Mouse (Mus musculus) intestine, embryonic 15.5 days (tissue): Measurements from ENCODE around the gene Sptbn4. TPM values are rescaled to one million over a fixed set of nuclear protein-coding genes. Genes with fewer than 3 reads are reported as not detected.
A peak's percentile ranks its signal among the peaks of the same experiment; 100 is the strongest.

Experiments used
- ATAC-seq: fragments of 200-750 bp; cut with Nextera tagmentation; 2 replicates; pipeline ENCODE4 v1.8.0; 2017; ENCODE audit warnings: moderate TSS enrichment, moderate library complexity
- H3K27ac ChIP-seq: fragments of 300-500 bp; sonication (generic); 2 replicates; pipeline ENCODE4 v1.5.1; 2015; ENCODE audit warnings: mild to moderate bottlenecking, inconsistent platforms
- H3K27me3 ChIP-seq: fragments of 300-500 bp; sonication (generic); replicated peaks from 2 replicates; pipeline ENCODE4 v1.6.1; 2015; ENCODE audit warnings: inconsistent platforms
- H3K36me3 ChIP-seq: fragments of 300-500 bp; sonication (generic); 2 replicates; pipeline ENCODE4 v1.6.1; 2015; ENCODE audit warnings: inconsistent platforms
- H3K4me1 ChIP-seq: fragments of 300-500 bp; sonication (generic); replicated peaks from 2 replicates; pipeline ENCODE4 v1.6.1; 2015; ENCODE audit warnings: inconsistent platforms
- H3K4me2 ChIP-seq: fragments of 300-500 bp; sonication (generic); replicated peaks from 2 replicates; pipeline ENCODE4 v1.6.1; 2015; ENCODE audit warnings: mild to moderate bottlenecking, inconsistent platforms
- H3K4me3 ChIP-seq: fragments of 300-500 bp; sonication (generic); replicated peaks from 2 replicates; pipeline ENCODE4 v1.5.1; 2015; ENCODE audit warnings: inconsistent platforms
- H3K9ac ChIP-seq: fragments of 300-500 bp; sonication (generic); 2 replicates; pipeline ENCODE4 v1.6.1; 2015; ENCODE audit warnings: inconsistent platforms
- H3K9me3 ChIP-seq: fragments of 300-500 bp; sonication (generic); 2 replicates; pipeline ENCODE4 v1.6.1; 2016; ENCODE audit warnings: inconsistent platforms
- WGBS: fragments of 180-500 bp; shearing (Covaris S2); methylation state at CpG from one replicate; pipeline ENCODE4 v1.1.7; 2015; 5-methylcytosine and 5-hydroxymethylcytosine counted together
- polyA plus RNA-seq: library from polyadenylated mRNA; unstranded; fragments of >200 nt; fragmentation: Nextera tagmentation; extraction: Ambion mirVana; gene quantifications from 2 replicates; pipeline ENCODE4 v1.2.1, GENCODE M21; 2015

Sptbn4 gene
- polyA plus RNA-seq, 1 experiment from 2014 or later, result 0.33 TPM

DNA sequence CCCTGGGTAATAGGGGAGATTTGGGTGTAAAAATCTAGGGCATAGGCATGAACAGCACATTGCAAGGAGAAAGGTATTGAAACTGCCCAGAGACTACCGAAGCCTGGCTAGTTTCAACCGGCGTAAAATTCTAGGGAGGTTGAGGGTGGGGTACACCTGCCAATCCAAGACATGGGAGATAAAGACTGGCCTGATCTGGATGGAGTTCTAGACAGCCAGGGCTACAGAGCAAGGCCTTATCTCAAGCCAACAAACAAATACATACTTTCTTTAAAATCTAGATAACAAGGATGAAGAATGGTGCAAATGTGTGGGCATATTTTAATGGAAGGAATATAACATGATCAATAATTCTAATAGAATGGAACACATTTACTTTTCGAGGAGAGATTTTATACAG, 92.7 kb downstream of the Sptbn4 start:
- ATAC-seq, result no peak

DNA sequence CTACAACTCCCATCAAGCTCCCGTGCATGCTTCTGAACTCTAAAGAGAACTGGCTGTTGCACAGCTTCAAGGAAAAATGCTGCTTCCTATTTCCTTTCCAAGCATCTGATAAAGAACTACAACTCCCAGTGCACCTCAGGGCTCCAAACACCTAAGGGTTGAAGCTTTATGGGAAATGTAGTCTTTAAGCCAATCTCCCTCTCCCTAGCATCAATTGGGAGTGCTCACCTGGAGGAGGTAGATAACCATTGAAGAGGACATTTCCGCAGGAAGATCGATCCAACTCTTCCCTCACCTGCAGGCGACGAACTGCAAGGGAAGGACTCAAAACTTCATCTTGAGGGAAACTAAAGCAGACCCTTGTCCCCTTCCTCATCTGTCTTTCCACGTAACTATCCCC, 93.3 kb downstream of the Sptbn4 start:
- Histone ChIP-seq H3K9ac (no peak overlapping the region), H3K27me3 (no peaks in the 10 kb centered on the region)
- ATAC-seq, result peak; percentile 54

More for the DNA sequence above, 92.7 kb downstream of the Sptbn4 start:
- H3K4me3 ChIP-seq, result 0 out of 2 replicates have a peak overlapping the region, but pooled peaks have one; percentile 2
- no peak overlapping the region for H3K27ac ChIP-seq
- WGBS, result 45% methylated on average over 4 of the region's 4 CpGs
- H3K4me2 ChIP-seq, result peak overlapping the region; percentile 82
- no peak overlapping the region for H3K9ac ChIP-seq
- no peaks in the 10 kb centered on the region for H3K9me3 ChIP-seq
- peaks cover 18% of the 10 kb centered on the region for H3K4me1 ChIP-seq
- H3K27me3 ChIP-seq, result no peaks in the 10 kb centered on the region
- H3K36me3 ChIP-seq, result 0 out of 2 replicates have a peak, but pooled peaks cover 5% of the 10 kb centered on the region

GRCm38 (mm10) chr7:27345444-27345843, 102.0 kb downstream of the Sptbn4 start:
- Histone ChIP-seq H3K9ac (no peak overlapping the region), H3K9me3 (no peaks in the 10 kb centered on the region), H3K4me2 (no peak overlapping the region), H3K36me3 (peaks cover 5% of the 10 kb centered on the region; the same call in 1 of the 2 replicates), H3K4me1 (no peaks in the 10 kb centered on the region), H3K4me3 (no peak overlapping the region), H3K27me3 (no peaks in the 10 kb centered on the region), H3K27ac (no peak overlapping the region)
- no peak for ATAC-seq
- WGBS, result 28% methylated on average over 6 of the region's 6 CpGs

More for the DNA sequence above, 93.3 kb downstream of the Sptbn4 start:
- peaks cover 18% of the 10 kb centered on the region for H3K4me1 ChIP-seq
- 0 out of 2 replicates have a peak, but pooled peaks cover 5% of the 10 kb centered on the region for H3K36me3 ChIP-seq
- WGBS, result 28% methylated on average over 6 of the region's 6 CpGs
- H3K4me3 ChIP-seq, result 0 out of 2 replicates have a peak overlapping the region, but pooled peaks have one; percentile 2
- no peak overlapping the region for H3K27ac ChIP-seq
- no peaks in the 10 kb centered on the region for H3K9me3 ChIP-seq
- peak overlapping the region; percentile 82 for H3K4me2 ChIP-seq

DNA sequence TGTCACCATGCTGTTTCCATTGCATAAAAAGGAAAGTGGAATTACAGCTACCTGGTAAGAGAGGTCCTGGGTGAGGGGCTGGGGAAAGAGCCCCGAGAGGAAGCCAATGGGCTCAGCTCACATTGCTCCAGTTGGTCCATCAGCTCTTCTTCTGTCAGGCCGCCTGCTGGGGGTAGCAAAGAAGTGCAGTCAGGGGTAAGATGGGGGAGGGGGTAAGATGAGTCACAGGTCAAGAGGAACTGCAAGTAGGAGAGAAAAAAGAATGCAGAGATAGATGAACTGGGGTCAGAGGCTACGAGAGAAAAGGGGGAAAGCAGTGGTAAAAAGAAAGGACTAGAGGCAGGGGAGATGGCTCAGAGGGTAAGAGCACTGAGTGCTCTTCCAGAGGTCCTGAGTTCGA, 104.9 kb downstream of the Sptbn4 start:
- Histone ChIP-seq H3K27me3 (0 out of 2 replicates have a peak, but pooled peaks cover 3% of the 10 kb centered on the region), H3K4me1 (peaks cover 2% of the 10 kb centered on the region; the same call in 1 of the 2 replicates), H3K9me3 (no peaks in the 10 kb centered on the region), H3K4me3 (no peak overlapping the region), H3K36me3 (0 out of 2 replicates have a peak, but pooled peaks cover 3% of the 10 kb centered on the region), H3K27ac (no peak overlapping the region), H3K4me2 (no peak overlapping the region), H3K9ac (no peak overlapping the region)
- WGBS, result 51% methylated on average over 4 of the region's 4 CpGs
- ATAC-seq, result no peak

DNA sequence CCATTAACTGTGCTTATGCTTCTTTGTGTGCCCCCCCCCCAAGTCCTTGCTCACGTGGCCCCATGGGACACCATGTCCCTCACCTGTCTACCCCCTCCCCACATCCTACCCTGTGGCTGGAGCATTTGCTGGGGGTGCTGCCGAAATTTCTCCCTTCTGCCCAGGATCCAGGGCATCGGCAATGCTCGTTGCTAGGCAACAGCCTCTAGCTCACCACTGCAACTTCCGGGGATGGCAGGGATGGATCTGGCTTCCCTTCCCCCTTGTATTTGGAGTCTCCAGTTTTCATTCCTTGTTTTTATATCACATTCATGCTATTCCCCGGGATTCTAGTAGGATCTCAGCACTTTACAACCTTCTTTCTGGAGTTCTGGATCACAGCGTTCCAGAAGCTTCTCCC, 108.0 kb downstream of the Sptbn4 start:
- H3K27me3 ChIP-seq, result peaks cover 19% of the 10 kb centered on the region
- H3K4me3 ChIP-seq, result no peak overlapping the region
- no peak for ATAC-seq
- WGBS, result 28% methylated on average over 7 of the region's 7 CpGs
- no peak overlapping the region for H3K27ac ChIP-seq
- H3K4me2 ChIP-seq, result no peak overlapping the region
- peaks cover 25% of the 10 kb centered on the region for H3K4me1 ChIP-seq
- H3K9me3 ChIP-seq, result no peaks in the 10 kb centered on the region
- 0 out of 2 replicates have a peak, but pooled peaks cover 3% of the 10 kb centered on the region for H3K36me3 ChIP-seq
- no peak overlapping the region for H3K9ac ChIP-seq

DNA sequence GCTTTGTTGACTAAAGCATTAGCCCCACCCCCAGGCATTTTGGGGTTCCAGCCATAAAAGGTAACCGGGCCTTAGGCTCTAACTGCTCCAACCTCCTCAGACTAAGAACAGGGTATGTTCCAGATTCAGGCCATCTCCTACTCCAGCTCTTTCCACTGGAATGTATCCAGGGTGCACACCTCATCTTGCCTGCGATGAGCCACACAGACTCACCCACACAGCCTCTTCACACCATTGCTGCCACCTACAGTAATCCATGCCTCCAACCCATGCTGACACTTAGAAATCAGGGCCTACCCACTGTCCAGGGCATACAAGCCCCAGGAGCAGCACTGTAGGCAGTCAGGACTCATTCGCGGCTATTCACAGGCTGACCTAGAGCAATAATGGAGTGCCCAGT, 108.4 kb downstream of the Sptbn4 start:
- 0 out of 2 replicates have a peak, but pooled peaks cover 3% of the 10 kb centered on the region for H3K36me3 ChIP-seq

GRCm38 (mm10) chr7:27337175-27337853, 110.2 kb downstream of the Sptbn4 start, which contains the start of gene Ltbp4:
Ltbp4 (minus strand) TSS chr7:27337692.
- ATAC-seq, result peak; percentile 68
- H3K9ac ChIP-seq, result peak within 1 kb of the TSS; percentile 50
- peaks cover 42% of the 10 kb centered on the region for H3K4me1 ChIP-seq
- H3K36me3 ChIP-seq, result 0 out of 2 replicates have a peak, but pooled peaks cover 1% of the 10 kb centered on the region
- WGBS, result under 1% methylated on average over 36 of the region's 36 CpGs
- H3K27me3 ChIP-seq, result peaks cover 40% of the 10 kb centered on the region
- peak within 1 kb of the TSS; percentile 91 for H3K4me2 ChIP-seq
- H3K27ac ChIP-seq, result 0 out of 2 replicates have a peak within 1 kb of the TSS, but pooled peaks have one; percentile 48
- no peaks in the 10 kb centered on the region for H3K9me3 ChIP-seq
- peak within 1 kb of the TSS; percentile 43 for H3K4me3 ChIP-seq

More for the DNA sequence above, 108.4 kb downstream of the Sptbn4 start:
- H3K27ac ChIP-seq, result no peak overlapping the region
- peaks cover 29% of the 10 kb centered on the region for H3K4me1 ChIP-seq
- ATAC-seq, result no peak
- H3K27me3 ChIP-seq, result peaks cover 23% of the 10 kb centered on the region
- H3K4me3 ChIP-seq, result no peak overlapping the region
- H3K9me3 ChIP-seq, result no peaks in the 10 kb centered on the region
- no peak overlapping the region for H3K9ac ChIP-seq
- 61% methylated on average over 4 of the region's 4 CpGs for WGBS
- no peak overlapping the region for H3K4me2 ChIP-seq

- H3K9ac ChIP-seq, result peak overlapping the region; percentile 46
- peaks cover 46% of the 10 kb centered on the region for H3K4me1 ChIP-seq
- WGBS, result under 1% methylated on average over 47 of the region's 47 CpGs
- H3K4me3 ChIP-seq, result peak overlapping the region; percentile 43
- H3K27me3 ChIP-seq, result peaks cover 46% of the 10 kb centered on the region
- H3K27ac ChIP-seq, result 0 out of 2 replicates have a peak overlapping the region, but pooled peaks have one; percentile 48
- peak overlapping the region; percentile 91 for H3K4me2 ChIP-seq
- no peaks in the 10 kb centered on the region for H3K9me3 ChIP-seq
- ATAC-seq, result peak; percentile 75
- H3K36me3 ChIP-seq, result no peaks in the 10 kb centered on the region
These were observed 111.3 kb downstream of the Sptbn4 start for GRCm38 (mm10) chr7:27335928-27336823.

GRCm38 (mm10) chr7:27335011-27335720, 112.3 kb downstream of the Sptbn4 start:
- peaks cover 46% of the 10 kb centered on the region for H3K27me3 ChIP-seq
- 45% methylated on average over 15 of the region's 15 CpGs for WGBS
- peak overlapping the region; percentile 92 for H3K4me2 ChIP-seq

DNA sequence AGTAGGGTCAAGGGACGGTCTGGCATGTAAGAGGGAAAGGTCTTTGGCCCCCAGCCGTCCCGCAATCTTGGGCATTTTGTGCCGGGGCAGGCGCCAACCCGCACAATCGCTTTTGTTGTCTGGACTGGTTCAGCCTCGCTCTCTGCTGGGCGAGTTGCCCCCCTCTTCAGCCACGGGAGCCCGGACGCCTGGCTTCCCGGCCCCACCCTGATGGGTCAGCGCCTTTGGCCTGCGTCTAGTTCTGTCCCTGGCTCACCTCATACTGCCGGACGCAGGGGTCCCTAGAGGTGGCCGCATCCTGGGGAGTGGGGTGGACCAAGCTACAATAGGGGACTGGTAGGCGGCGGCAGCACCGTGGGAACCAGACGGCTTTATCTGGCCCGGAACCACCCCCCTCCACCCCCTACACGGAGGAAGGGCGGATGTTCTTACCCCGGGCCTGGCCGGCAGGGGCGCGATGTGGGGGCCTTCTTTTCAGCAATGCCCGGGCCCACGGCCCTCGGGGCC, 113.0 kb downstream of the Sptbn4 start:
- Histone ChIP-seq H3K4me1 (peaks cover 57% of the 10 kb centered on the region), H3K27ac (peak overlapping the region; percentile 40; the same call in 1 of the 2 replicates), H3K4me2 (peak overlapping the region; percentile 92), H3K27me3 (peaks cover 46% of the 10 kb centered on the region), H3K36me3 (no peaks in the 10 kb centered on the region), H3K4me3 (peak overlapping the region; percentile 64), H3K9me3 (no peaks in the 10 kb centered on the region), H3K9ac (peak overlapping the region; percentile 2; the same call in 1 of the 2 replicates)
- no peak for ATAC-seq
- 7% methylated on average over 32 of the region's 32 CpGs for WGBS

More at GRCm38 (mm10) chr7:27335011-27335720, 112.3 kb downstream of the Sptbn4 start:
- no peak for ATAC-seq
- Histone ChIP-seq H3K9me3 (no peaks in the 10 kb centered on the region), H3K27ac (peak overlapping the region; percentile 56), H3K36me3 (no peaks in the 10 kb centered on the region), H3K4me1 (peaks cover 51% of the 10 kb centered on the region), H3K9ac (peak overlapping the region; percentile 2; the same call in 1 of the 2 replicates), H3K4me3 (0 out of 2 replicates have a peak overlapping the region, but pooled peaks have one; percentile 64)

DNA sequence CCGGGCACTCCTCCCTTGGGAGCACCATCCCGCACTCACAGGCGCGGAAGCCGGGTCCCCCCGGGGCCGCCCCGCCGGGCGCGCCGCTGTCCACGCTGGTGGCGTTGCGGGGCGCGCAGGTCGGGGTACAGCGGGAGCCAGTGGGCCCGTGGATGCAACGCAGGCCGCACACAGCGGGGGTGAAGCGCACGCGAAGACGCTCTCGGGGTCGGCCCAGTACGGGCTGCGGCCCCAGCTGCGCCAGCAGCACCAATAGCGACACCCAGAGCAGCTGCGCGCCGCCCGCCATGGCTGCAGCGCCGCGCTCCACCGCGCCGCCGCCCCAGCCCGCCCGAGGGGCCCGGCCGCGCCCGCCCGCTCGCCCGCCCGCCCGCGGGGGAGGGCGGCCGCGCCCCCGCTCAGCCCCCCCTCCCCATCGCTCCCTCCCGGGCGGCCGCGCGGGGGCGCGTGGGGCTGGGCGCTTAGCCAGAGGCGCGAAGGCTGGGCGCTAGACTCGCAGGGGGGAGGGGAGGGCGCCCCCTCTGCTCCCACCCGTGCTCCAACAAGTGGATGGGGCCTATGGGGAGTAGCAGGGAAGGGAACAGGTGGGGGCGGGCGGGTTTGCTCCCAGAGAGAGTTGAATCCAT, 114.1 kb downstream of the Sptbn4 start:
- peaks cover 47% of the 10 kb centered on the region for H3K27me3 ChIP-seq
- peaks cover 66% of the 10 kb centered on the region for H3K4me1 ChIP-seq
- ATAC-seq, result no peak
- peak overlapping the region; percentile 91 for H3K27ac ChIP-seq
- H3K36me3 ChIP-seq, result no peaks in the 10 kb centered on the region
- H3K4me2 ChIP-seq, result peak overlapping the region; percentile 92
- WGBS, result 1% methylated on average over 57 of the region's 77 CpGs
- H3K4me3 ChIP-seq, result peak overlapping the region; percentile 64
- H3K9me3 ChIP-seq, result no peaks in the 10 kb centered on the region
- peak overlapping the region; percentile 87 for H3K9ac ChIP-seq
